Mouse (Mus musculus): ENCODE results near the gene Gcnt4. TPM values are rescaled to one million over a fixed set of nuclear protein-coding genes. Genes with fewer than 3 reads are reported as not detected.
A peak's percentile ranks its signal among the peaks of the same experiment; 100 is the strongest.

Gcnt4 gene
- total RNA-seq, 1 experiment from 2014 or later = 0.15 TPM

DNA sequence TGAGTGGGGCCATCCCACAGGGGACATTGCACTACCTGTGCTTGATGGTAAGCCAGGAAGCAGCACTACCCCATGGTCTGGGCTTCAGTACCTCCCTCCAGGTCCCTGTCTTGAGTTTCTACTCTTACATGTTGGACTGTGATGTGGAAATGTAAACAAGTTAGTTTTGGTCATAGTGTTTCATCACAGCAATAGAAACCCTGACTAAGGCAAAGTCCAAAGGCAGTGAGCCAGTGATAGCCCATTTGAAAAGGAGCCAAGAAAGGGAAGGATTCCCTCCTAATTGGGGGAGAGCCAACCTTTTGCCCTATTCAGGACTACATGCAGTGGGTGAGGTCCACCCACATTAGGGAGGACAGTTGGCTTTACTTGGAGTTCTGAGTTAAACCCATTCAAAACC, 56.1 kb downstream of the Gcnt4 start:
- ATAC-seq (replicated peaks in 1 of 2; ENCODE audit: insufficient read depth in 1 of 2, low FRiP score in 2 of 2, low TSS enrichment in 1 of 2, low read depth in 1 of 2, poor library complexity in 2 of 2, severe bottlenecking in 2 of 2) = no peak

DNA sequence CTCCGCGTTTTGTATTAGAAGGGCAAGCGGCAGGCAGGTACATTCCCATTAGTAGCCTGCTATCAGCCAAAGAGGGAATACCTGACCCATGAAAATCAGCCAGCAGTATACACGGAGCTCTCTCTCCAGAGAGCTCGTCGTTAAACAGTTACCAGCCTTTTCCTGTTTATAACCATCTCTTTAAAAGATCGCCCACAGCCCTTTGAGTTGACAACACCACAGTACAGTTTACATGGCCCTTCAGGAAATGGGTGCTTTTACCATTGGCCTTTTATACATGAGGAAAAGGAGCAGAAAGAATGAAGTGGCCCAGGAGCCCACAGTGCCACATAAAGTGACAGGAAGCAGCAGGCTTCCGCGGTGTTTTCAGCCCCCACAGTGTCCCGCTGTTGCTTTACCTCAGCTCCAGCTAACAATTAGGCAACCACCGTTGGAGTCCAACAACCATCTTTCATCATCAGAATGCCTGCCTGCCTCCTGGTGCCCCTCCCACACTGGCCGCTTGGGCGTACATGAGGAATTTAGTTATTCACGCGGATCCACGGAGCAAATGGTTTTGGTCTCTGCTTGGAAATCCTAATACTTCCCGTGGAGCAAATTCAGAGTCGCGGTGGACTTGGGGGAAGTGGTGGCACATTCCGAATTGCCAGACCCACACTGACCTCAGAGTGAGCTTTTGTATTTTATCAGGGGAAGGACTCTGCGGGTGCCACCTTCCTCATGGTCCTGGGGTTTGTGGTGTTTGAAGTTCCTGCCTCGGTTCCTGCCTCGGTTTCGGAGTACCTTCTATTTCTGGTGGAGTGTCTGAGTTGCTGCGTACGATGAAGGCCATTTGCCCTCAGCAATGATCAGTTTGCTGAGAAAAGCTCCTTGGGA, 59.0 kb downstream of the Gcnt4 start:
- ATAC-seq (replicated peaks in 1 of 2; ENCODE audit: insufficient read depth in 1 of 2, low FRiP score in 2 of 2, low TSS enrichment in 1 of 2, low read depth in 1 of 2, poor library complexity in 2 of 2, severe bottlenecking in 2 of 2) = peak; percentile 88 to 89

- no peak for ATAC-seq (replicated peaks in 1 of 2; ENCODE audit: insufficient read depth in 1 of 2, low FRiP score in 2 of 2, low TSS enrichment in 1 of 2, low read depth in 1 of 2, poor library complexity in 2 of 2, severe bottlenecking in 2 of 2)
These were observed 60.2 kb downstream of the Gcnt4 start for GRCm38 (mm10) chr13:96984688-96985087.

DNA sequence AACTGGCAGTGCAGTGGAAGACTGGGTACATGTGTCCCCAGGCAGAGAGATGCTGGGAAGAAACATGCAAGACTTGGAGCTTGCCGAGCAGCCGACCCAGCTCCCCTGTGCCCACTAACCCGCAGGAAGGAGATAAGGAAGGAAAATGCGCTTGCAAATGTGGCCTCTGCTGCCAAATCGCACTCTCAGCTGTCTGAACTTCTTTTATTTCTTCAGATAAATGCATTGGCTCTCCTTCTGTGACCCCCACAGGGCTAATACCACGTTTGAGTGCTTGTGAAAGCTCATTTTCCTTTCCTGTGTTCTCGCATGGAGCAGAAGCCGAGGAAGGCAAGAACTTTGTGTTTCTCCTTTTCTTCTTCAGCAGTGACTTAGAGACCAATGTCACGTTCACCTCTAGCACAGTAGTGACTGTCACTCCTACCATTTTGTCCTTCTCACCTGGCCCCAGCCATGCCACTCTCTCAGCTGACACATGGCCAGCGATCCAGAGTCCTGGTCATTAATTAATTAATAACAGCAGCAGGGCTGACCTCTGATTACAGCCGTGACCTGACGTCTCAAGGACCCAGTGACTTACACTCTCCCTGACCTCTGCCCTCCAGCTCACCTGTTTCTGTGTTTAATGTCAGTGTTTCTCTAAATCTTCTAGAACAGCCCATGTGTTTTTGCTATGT, 61.2 kb downstream of the Gcnt4 start:
- no peak for ATAC-seq (replicated peaks in 1 of 2; ENCODE audit: insufficient read depth in 1 of 2, low FRiP score in 2 of 2, low TSS enrichment in 1 of 2, low read depth in 1 of 2, poor library complexity in 2 of 2, severe bottlenecking in 2 of 2)

DNA sequence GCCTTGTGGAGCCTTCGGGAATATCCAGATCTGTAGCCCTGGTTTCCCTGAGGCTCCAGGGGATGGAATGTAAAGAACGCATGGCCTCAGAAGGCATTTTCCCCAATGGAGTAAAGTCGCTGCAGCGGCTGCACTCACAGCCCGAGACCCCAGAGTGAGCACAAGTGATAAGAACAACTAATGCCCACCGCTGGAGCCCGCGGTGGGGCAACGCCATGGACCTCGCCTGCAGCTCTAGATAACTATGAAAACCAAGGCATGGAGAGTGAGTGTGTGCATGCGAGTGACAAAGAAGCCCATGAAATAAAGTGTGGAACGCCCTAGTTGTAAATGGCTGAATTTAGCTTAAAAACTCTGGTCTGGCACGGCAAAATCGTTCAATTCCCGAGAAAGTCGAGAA, 64.6 kb downstream of the Gcnt4 start:
- ATAC-seq (replicated peaks in 1 of 2; ENCODE audit: insufficient read depth in 1 of 2, low FRiP score in 2 of 2, low TSS enrichment in 1 of 2, low read depth in 1 of 2, poor library complexity in 2 of 2, severe bottlenecking in 2 of 2) = no peak

- peak; percentile 51 to 59; a peak in 3 of 4 replicates for ATAC-seq (replicated peaks in 1 of 2; ENCODE audit: insufficient read depth in 1 of 2, low FRiP score in 2 of 2, low TSS enrichment in 1 of 2, low read depth in 1 of 2, poor library complexity in 2 of 2, severe bottlenecking in 2 of 2)
These were observed 65.6 kb downstream of the Gcnt4 start for GRCm38 (mm10) chr13:96990045-96990444.

GRCm38 (mm10) chr13:96990561-96991265, 66.2 kb downstream of the Gcnt4 start:
- peak; percentile 13 to 22; a peak in 1 of 4 replicates for ATAC-seq (replicated peaks in 1 of 2; ENCODE audit: insufficient read depth in 1 of 2, low FRiP score in 2 of 2, low TSS enrichment in 1 of 2, low read depth in 1 of 2, poor library complexity in 2 of 2, severe bottlenecking in 2 of 2)

DNA sequence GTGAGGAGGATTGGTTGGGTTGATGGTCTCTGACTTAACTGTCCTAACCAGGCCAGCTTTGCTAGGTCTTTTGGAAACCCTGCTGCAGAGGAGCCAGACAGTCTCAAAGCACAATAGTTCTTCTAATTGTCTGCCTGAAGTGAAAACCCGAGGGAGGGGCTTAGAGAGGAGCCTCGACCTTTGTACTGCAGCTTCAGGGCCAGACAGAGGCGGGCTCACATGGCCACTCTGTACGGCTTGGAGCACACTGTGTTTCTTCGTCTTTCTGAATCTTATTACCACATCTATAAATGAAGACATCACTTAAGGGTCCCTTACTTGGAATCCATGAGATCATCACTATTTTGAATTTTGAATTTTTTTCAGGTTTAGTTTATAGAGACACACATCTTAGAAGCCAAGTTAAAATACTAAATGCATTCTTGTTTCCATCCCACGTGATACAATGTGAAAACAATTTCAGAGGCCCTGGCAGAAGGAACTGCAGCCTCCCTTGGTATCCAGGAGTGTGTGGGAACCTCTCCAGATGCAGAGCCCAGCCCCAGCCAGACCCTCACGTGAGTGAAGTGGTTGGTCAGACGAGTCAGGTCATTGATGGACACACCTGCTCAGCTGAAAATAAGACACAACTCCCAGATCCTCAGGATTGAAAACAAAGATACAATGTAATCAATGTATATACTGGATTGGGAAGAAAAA, 69.0 kb downstream of the Gcnt4 start:
- no peak for ATAC-seq (replicated peaks in 1 of 2; ENCODE audit: insufficient read depth in 1 of 2, low FRiP score in 2 of 2, low TSS enrichment in 1 of 2, low read depth in 1 of 2, poor library complexity in 2 of 2, severe bottlenecking in 2 of 2)

DNA sequence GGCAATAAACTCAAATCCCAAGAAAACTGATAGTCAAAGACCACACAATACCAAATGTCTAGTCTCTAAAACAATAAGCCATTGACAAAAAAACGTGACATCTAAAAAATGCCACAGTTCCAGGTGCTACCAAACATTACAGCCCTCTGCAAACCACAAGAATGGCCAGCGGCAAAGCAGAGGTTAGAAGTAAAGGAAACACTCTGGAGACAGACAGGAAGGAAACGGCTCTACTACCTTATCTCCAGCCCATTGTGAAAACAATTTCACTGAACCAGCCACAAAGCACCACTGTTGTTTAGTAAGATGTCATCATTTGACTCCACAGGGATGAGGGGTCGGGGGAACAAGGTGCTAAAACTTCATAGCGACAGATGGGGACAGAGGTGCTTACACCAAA, 70.8 kb downstream of the Gcnt4 start:
- peak; percentile 76 to 78 for ATAC-seq (replicated peaks in 1 of 2; ENCODE audit: insufficient read depth in 1 of 2, low FRiP score in 2 of 2, low TSS enrichment in 1 of 2, low read depth in 1 of 2, poor library complexity in 2 of 2, severe bottlenecking in 2 of 2)

GRCm38 (mm10) chr13:96997080-96997479, 72.6 kb downstream of the Gcnt4 start:
- ATAC-seq (replicated peaks in 1 of 2; ENCODE audit: insufficient read depth in 1 of 2, low FRiP score in 2 of 2, low TSS enrichment in 1 of 2, low read depth in 1 of 2, poor library complexity in 2 of 2, severe bottlenecking in 2 of 2) = no peak

Other genes with a start within 250 kb of the Gcnt4 start
- gene Ankrd31, start 176.4 kb upstream of the Gcnt4 start, total RNA-seq (2017) = not detected in 2 replicates
- not detected in 2 replicates for gene 1700029F12Rik, start 109.7 kb downstream of the Gcnt4 start, total RNA-seq (2017)
- 3.7 and 6.4 TPM in 2 replicates for gene Fam169a, start 142.6 kb downstream of the Gcnt4 start, total RNA-seq (2017)
- 1.9 and 2.4 TPM in 2 replicates for gene Gm6169, start 174.5 kb downstream of the Gcnt4 start, total RNA-seq (2017)
- gene Gfm2, start 213.2 kb downstream of the Gcnt4 start, total RNA-seq (2017) = 34.4 and 41.1 TPM in 2 replicates
- 364 and 398 TPM in 2 replicates for gene Nsa2, start 213.2 kb downstream of the Gcnt4 start, total RNA-seq (2017)

All from hematopoietic stem cell, adult 5-6 weeks (primary cell).